Mouse (Mus musculus) right cerebral cortex, postnatal 25 days (tissue): ENCODE results near the gene Gm49396.

Experiments
- DNase-seq: peaks from one replicate; pipeline ENCODE4 v3.0.0; 2022

Gene Gm49396

GRCm38 (mm10) chr7:30563117-30563905 lies at the start of gene Gm49396, which contains the start of the genes U2af1l4 and Psenen:
Gene Gm49396, plus strand, starts transcription at chr7:30563344.
Gene U2af1l4, plus strand, starts transcription at chr7:30563301.
Gene Psenen, minus strand, starts transcription at chr7:30563627.
- DNase-seq = peak; percentile 94

GRCm38 (mm10) chr7:30515003-30515760 lies 48.0 kb upstream of the Gm49396 start:
- DNase-seq = no peak

- no peak for DNase-seq
These were observed 44.8 kb upstream of the Gm49396 start for GRCm38 (mm10) chr7:30518325-30518724.

- no peak for DNase-seq
These were observed 42.7 kb upstream of the Gm49396 start for GRCm38 (mm10) chr7:30520396-30520795.

GRCm38 (mm10) chr7:30520856-30521255 lies 42.3 kb upstream of the Gm49396 start:
- no peak for DNase-seq

GRCm38 (mm10) chr7:30522871-30523270 lies 40.3 kb upstream of the Gm49396 start:
- DNase-seq = no peak

GRCm38 (mm10) chr7:30524487-30524886 lies 38.7 kb upstream of the Gm49396 start:
- DNase-seq = no peak

- DNase-seq = no peak
These were observed 37.2 kb upstream of the Gm49396 start for GRCm38 (mm10) chr7:30525954-30526353.

GRCm38 (mm10) chr7:30526399-30526798 lies 36.7 kb upstream of the Gm49396 start:
- no peak for DNase-seq

- DNase-seq = no peak
These were observed 36.2 kb upstream of the Gm49396 start for GRCm38 (mm10) chr7:30526981-30527380.

GRCm38 (mm10) chr7:30531291-30531815 lies 31.8 kb upstream of the Gm49396 start:
- DNase-seq = peak; percentile 74

GRCm38 (mm10) chr7:30532931-30533330 lies 30.2 kb upstream of the Gm49396 start:
- DNase-seq = no peak

GRCm38 (mm10) chr7:30533941-30534632 lies 29.1 kb upstream of the Gm49396 start:
- DNase-seq = no peak

- peak; percentile 98 for DNase-seq
These were observed 28.2 kb upstream of the Gm49396 start, which contains the start of gene Arhgap33 for GRCm38 (mm10) chr7:30534633-30535577. Gene Arhgap33, minus strand, starts transcription at chr7:30535060.

GRCm38 (mm10) chr7:30540572-30540971 lies 22.6 kb upstream of the Gm49396 start:
- no peak for DNase-seq

- no peak for DNase-seq
These were observed 18.8 kb upstream of the Gm49396 start for GRCm38 (mm10) chr7:30544327-30544726.

- DNase-seq = no peak
These were observed 13.3 kb upstream of the Gm49396 start for GRCm38 (mm10) chr7:30549880-30550279.

GRCm38 (mm10) chr7:30550603-30551002 lies 12.5 kb upstream of the Gm49396 start:
- no peak for DNase-seq

GRCm38 (mm10) chr7:30551445-30552101 lies 11.6 kb upstream of the Gm49396 start:
- no peak for DNase-seq

- peak; percentile 95 for DNase-seq
These were observed 10.8 kb upstream of the Gm49396 start, which contains the start of the genes Hspb6 and Proser3 for GRCm38 (mm10) chr7:30552102-30553020. Gene Hspb6, plus strand, starts transcription at chr7:30552178. Gene Proser3, minus strand, starts transcription at chr7:30552299.
